Mouse (Mus musculus): ENCODE results near the gene Txnrd1. TPM values are rescaled to one million over a fixed set of nuclear protein-coding genes. Genes with fewer than 3 reads are reported as not detected.

The Txnrd1 gene
- polyA plus RNA-seq, 1 experiment from 2014 or later: 163 TPM

- no peak overlapping the region for H3K27ac ChIP-seq (ENCODE audit: low read depth)
- ATAC-seq (ENCODE audit: insufficient read depth) (no peak), DNase-seq (no peak)
- H3K27me3 ChIP-seq (ENCODE audit: insufficient read depth, low read length): no peaks in the 10 kb centered on the region
- H3K4me1 ChIP-seq (ENCODE audit: insufficient read depth): no peaks in the 10 kb centered on the region
- WGBS: 84% methylated on average over 13 of the region's 13 CpGs
- no peak for TF ChIP-seq CTCF (IDR thresholded peaks at IDR 0.05; ENCODE audit: low read depth)
- no peak overlapping the region for H3K4me2 ChIP-seq
- H3K9me3 ChIP-seq (ENCODE audit: low read depth, low read length): no peaks in the 10 kb centered on the region
- no peak overlapping the region for H3K4me3 ChIP-seq (ENCODE audit: low read depth, low read length)
- H3K9ac ChIP-seq: no peak overlapping the region
- H3K36me3 ChIP-seq (ENCODE audit: insufficient read depth): peaks cover 51% of the 10 kb centered on the region
Measured at GRCm38 (mm10) chr10:82897936-82898335, 64.2 kb downstream of the Txnrd1 start.

- ATAC-seq (ENCODE audit: insufficient read depth) (no peak), DNase-seq (peak; percentile 30)
- no peak overlapping the region for H3K9ac ChIP-seq
- H3K9me3 ChIP-seq (ENCODE audit: low read depth, low read length): no peaks in the 10 kb centered on the region
- no peaks in the 10 kb centered on the region for H3K4me1 ChIP-seq (ENCODE audit: insufficient read depth)
- no peak overlapping the region for H3K4me2 ChIP-seq
- WGBS: 24% methylated on average over 7 of the region's 7 CpGs
- no peak overlapping the region for H3K4me3 ChIP-seq (ENCODE audit: low read depth, low read length)
- H3K27ac ChIP-seq (ENCODE audit: low read depth): peak overlapping the region; percentile 1; the same call in 1 of the 2 replicates
- no peak for TF ChIP-seq CTCF (IDR thresholded peaks at IDR 0.05; ENCODE audit: low read depth)
- no peaks in the 10 kb centered on the region for H3K27me3 ChIP-seq (ENCODE audit: insufficient read depth, low read length)
- H3K36me3 ChIP-seq (ENCODE audit: insufficient read depth): peaks cover 42% of the 10 kb centered on the region
Measured at GRCm38 (mm10) chr10:82898893-82899292, 65.1 kb downstream of the Txnrd1 start.

GRCm38 (mm10) chr10:82899810-82900421 lies 66.2 kb downstream of the Txnrd1 start:
- H3K36me3 ChIP-seq (ENCODE audit: insufficient read depth): peaks cover 33% of the 10 kb centered on the region
- no peaks in the 10 kb centered on the region for H3K4me1 ChIP-seq (ENCODE audit: insufficient read depth)
- ATAC-seq (ENCODE audit: insufficient read depth) (peak; percentile 40; the same call in 1 of the 2 replicates), DNase-seq (peak; percentile 56)
- no peaks in the 10 kb centered on the region for H3K9me3 ChIP-seq (ENCODE audit: low read depth, low read length)
- H3K4me3 ChIP-seq (ENCODE audit: low read depth, low read length): no peak overlapping the region
- H3K27ac ChIP-seq (ENCODE audit: low read depth): peak overlapping the region; percentile 76
- no peak overlapping the region for H3K9ac ChIP-seq
- H3K27me3 ChIP-seq (ENCODE audit: insufficient read depth, low read length): no peaks in the 10 kb centered on the region
- TF ChIP-seq CTCF (IDR thresholded peaks at IDR 0.05; ENCODE audit: low read depth): no peak
- WGBS: 37% methylated on average over 16 of the region's 16 CpGs
- peak overlapping the region; percentile 45 for H3K4me2 ChIP-seq

- no peaks in the 10 kb centered on the region for H3K4me1 ChIP-seq (ENCODE audit: insufficient read depth)
- DNase-seq (peak; percentile 81), ATAC-seq (ENCODE audit: insufficient read depth) (peak; percentile 55)
- no peak overlapping the region for H3K9ac ChIP-seq
- 36% methylated on average over 7 of the region's 7 CpGs for WGBS
- no peaks in the 10 kb centered on the region for H3K27me3 ChIP-seq (ENCODE audit: insufficient read depth, low read length)
- no peaks in the 10 kb centered on the region for H3K9me3 ChIP-seq (ENCODE audit: low read depth, low read length)
- no peak for TF ChIP-seq CTCF (IDR thresholded peaks at IDR 0.05; ENCODE audit: low read depth)
- H3K4me2 ChIP-seq: peak overlapping the region; percentile 45
- peaks cover 26% of the 10 kb centered on the region for H3K36me3 ChIP-seq (ENCODE audit: insufficient read depth)
- peak overlapping the region; percentile 76 for H3K27ac ChIP-seq (ENCODE audit: low read depth)
- H3K4me3 ChIP-seq (ENCODE audit: low read depth, low read length): no peak overlapping the region
Measured at GRCm38 (mm10) chr10:82900546-82900945, 66.8 kb downstream of the Txnrd1 start.

GRCm38 (mm10) chr10:82901436-82901835 lies 67.7 kb downstream of the Txnrd1 start:
- no peaks in the 10 kb centered on the region for H3K4me1 ChIP-seq (ENCODE audit: insufficient read depth)
- TF ChIP-seq CTCF (IDR thresholded peaks at IDR 0.05; ENCODE audit: low read depth): peak; percentile 94
- H3K27ac ChIP-seq (ENCODE audit: low read depth): 0 out of 2 replicates have a peak overlapping the region, but pooled peaks have one; percentile 52
- ATAC-seq (ENCODE audit: insufficient read depth): peak; percentile 74
- no peaks in the 10 kb centered on the region for H3K9me3 ChIP-seq (ENCODE audit: low read depth, low read length)
- H3K27me3 ChIP-seq (ENCODE audit: insufficient read depth, low read length): no peaks in the 10 kb centered on the region
- WGBS: 2% methylated on average over 7 of the region's 7 CpGs
- no peak overlapping the region for H3K9ac ChIP-seq
- 0 out of 2 replicates have a peak overlapping the region, but pooled peaks have one; percentile 4 for H3K4me2 ChIP-seq
- H3K4me3 ChIP-seq (ENCODE audit: low read depth, low read length): no peak overlapping the region
- H3K36me3 ChIP-seq (ENCODE audit: insufficient read depth): peaks cover 17% of the 10 kb centered on the region
- DNase-seq: peak; percentile 92

- ATAC-seq (ENCODE audit: insufficient read depth) (no peak), DNase-seq (no peak)
- no peaks in the 10 kb centered on the region for H3K9me3 ChIP-seq (ENCODE audit: low read depth, low read length)
- H3K27ac ChIP-seq (ENCODE audit: low read depth): no peak overlapping the region
- no peak for TF ChIP-seq CTCF (IDR thresholded peaks at IDR 0.05; ENCODE audit: low read depth)
- no peak overlapping the region for H3K4me3 ChIP-seq (ENCODE audit: low read depth, low read length)
- no peaks in the 10 kb centered on the region for H3K36me3 ChIP-seq (ENCODE audit: insufficient read depth)
- no peak overlapping the region for H3K4me2 ChIP-seq
- no peaks in the 10 kb centered on the region for H3K4me1 ChIP-seq (ENCODE audit: insufficient read depth)
- no peak overlapping the region for H3K9ac ChIP-seq
- H3K27me3 ChIP-seq (ENCODE audit: insufficient read depth, low read length): no peaks in the 10 kb centered on the region
- 79% methylated on average over 7 of the region's 7 CpGs for WGBS
Measured at GRCm38 (mm10) chr10:82908526-82908925, 74.8 kb downstream of the Txnrd1 start.

GRCm38 (mm10) chr10:82909382-82909781 lies 75.6 kb downstream of the Txnrd1 start:
- Histone ChIP-seq H3K4me2 (no peak overlapping the region), H3K4me1 (ENCODE audit: insufficient read depth) (no peaks in the 10 kb centered on the region), H3K27me3 (ENCODE audit: insufficient read depth, low read length) (no peaks in the 10 kb centered on the region), H3K36me3 (ENCODE audit: insufficient read depth) (no peaks in the 10 kb centered on the region), H3K9me3 (ENCODE audit: low read depth, low read length) (no peaks in the 10 kb centered on the region), H3K9ac (no peak overlapping the region), H3K4me3 (ENCODE audit: low read depth, low read length) (no peak overlapping the region), H3K27ac (ENCODE audit: low read depth) (no peak overlapping the region)
- ATAC-seq (ENCODE audit: insufficient read depth) (peak; percentile 22; the same call in 1 of the 2 replicates), DNase-seq (peak; percentile 88)
- TF ChIP-seq CTCF (IDR thresholded peaks at IDR 0.05; ENCODE audit: low read depth): peak; percentile 88
- WGBS: 15% methylated on average over 9 of the region's 9 CpGs

Data from lung, embryonic 14.5 days (tissue).